Mouse (Mus musculus) CH12.LX (cell line): ENCODE data around the gene Slc25a45. TPM values are rescaled to one million over a fixed set of nuclear protein-coding genes. Genes with fewer than 3 reads are reported as not detected.

Experiments
- DNase-seq: peaks from one replicate; pipeline ENCODE4 v3.0.0-alpha.2; 2013; ENCODE audit errors: extremely low read depth
- H3K27ac ChIP-seq: 2 replicates; pipeline ENCODE4 v1.5.1; 2012; ENCODE audit warnings: low read depth, mild to moderate bottlenecking, control low read depth, moderate library complexity; ENCODE audit not compliant: insufficient read depth
- H3K27me3 ChIP-seq: replicated peaks from 2 replicates; pipeline ENCODE3; 2012; ENCODE audit warnings: inconsistent platforms
- H3K36me3 ChIP-seq, 2 experiments: replicated peaks in 1 of 2; 2 replicates each; pipeline versions ENCODE3 to v1.6.1; 2012; ENCODE audit warnings: inconsistent platforms in 1 of 2, low read length in 1 of 2, mild to moderate bottlenecking in 1 of 2, mixed read lengths in 1 of 2, moderate library complexity in 1 of 2; ENCODE audit not compliant: control insufficient read depth in 1 of 2, insufficient read depth in 1 of 2
- H3K4me1 ChIP-seq, 2 experiments: 2 replicates each; pipeline ENCODE4 v1.6.1; 2012; ENCODE audit warnings: inconsistent platforms in 1 of 2, moderate library complexity in 1 of 2; ENCODE audit not compliant: insufficient read depth in 2 of 2, control insufficient read depth in 1 of 2
- H3K4me2 ChIP-seq: 2 replicates; pipeline ENCODE4 v1.6.1; 2012; ENCODE audit warnings: low read depth, mild to moderate bottlenecking, control low read depth; ENCODE audit not compliant: poor library complexity, insufficient read depth, severe bottlenecking
- H3K4me3 ChIP-seq, 3 experiments: fragments of 150-350 bp in 1 of 3; sonication (generic) in 1 of 3; replicated peaks in 1 of 3; 2 replicates each; pipeline versions ENCODE3 to v1.5.1; 2011 to 2012; ENCODE audit warnings: low read depth in 2 of 3, low read length in 2 of 3, mild to moderate bottlenecking in 2 of 3, moderate library complexity in 2 of 3, control low read depth in 1 of 3, improper control_type of control experiment in 1 of 3, inconsistent platforms in 1 of 3, mixed read lengths in 1 of 3; ENCODE audit not compliant: poor library complexity in 1 of 3
- H3K79me2 ChIP-seq: replicated peaks from 2 replicates; pipeline ENCODE4 v1.6.1; 2012; ENCODE audit warnings: mild to moderate bottlenecking, moderate library complexity; ENCODE audit not compliant: control insufficient read depth, poor library complexity, insufficient read depth, severe bottlenecking; ENCODE audit errors: extremely low read depth
- H3K9ac ChIP-seq: 2 replicates; pipeline ENCODE4 v1.6.1; 2012; ENCODE audit warnings: low read depth, mild to moderate bottlenecking, control low read depth, moderate library complexity; ENCODE audit not compliant: insufficient read depth
- H3K9me3 ChIP-seq: replicated peaks from 2 replicates; pipeline ENCODE3; 2012; ENCODE audit warnings: low read length, inconsistent platforms, mixed read lengths
- BHLHE40 ChIP-seq: IDR thresholded peaks from 2 replicates; pipeline ENCODE4 v1.6.1; 2011; ENCODE audit warnings: mild to moderate bottlenecking, low read depth, low read length, improper control_type of control experiment
- CHD2 ChIP-seq: IDR thresholded peaks from 2 replicates; pipeline ENCODE4 v1.6.1; 2011; ENCODE audit warnings: low read length, improper control_type of control experiment
- CTCF ChIP-seq, 2 experiments: IDR thresholded peaks in 1 of 2; conservative IDR thresholded peaks in 1 of 2; 2 replicates each; pipeline ENCODE4 v1.5.1; 2011 to 2012; ENCODE audit warnings: low read depth in 2 of 2, low read length in 2 of 2, improper control_type of control experiment in 1 of 2, inconsistent platforms in 1 of 2, mild to moderate bottlenecking in 1 of 2, moderate library complexity in 1 of 2
- HCFC1 ChIP-seq: IDR thresholded peaks from 2 replicates; pipeline ENCODE4 v1.6.1; 2012; ENCODE audit warnings: low read depth, mild to moderate bottlenecking, inconsistent platforms, low read length, improper control_type of control experiment
- IRF4 ChIP-seq: IDR thresholded peaks from 2 replicates; pipeline ENCODE4 v1.6.1; 2014; ENCODE audit warnings: low read depth, mild to moderate bottlenecking, inconsistent platforms, low read length, improper control_type of control experiment
- JUN ChIP-seq: IDR thresholded peaks from 2 replicates; pipeline ENCODE4 v1.6.1; 2011; ENCODE audit warnings: low read depth, mild to moderate bottlenecking, low read length, improper control_type of control experiment, moderate library complexity; ENCODE audit not compliant: insufficient read depth
- JUND ChIP-seq: conservative IDR thresholded peaks from 2 replicates; pipeline ENCODE4 v1.6.1; 2011; ENCODE audit warnings: low read depth, low read length, improper control_type of control experiment
- MAFK ChIP-seq: IDR thresholded peaks from 2 replicates; pipeline ENCODE4 v1.6.1; 2011; ENCODE audit warnings: low read length, improper control_type of control experiment; ENCODE audit not compliant: insufficient replicate concordance
- MAZ ChIP-seq: IDR thresholded peaks from 2 replicates; pipeline ENCODE4 v1.6.1; 2012; ENCODE audit warnings: low read depth, mild to moderate bottlenecking, inconsistent platforms, low read length, improper control_type of control experiment, moderate library complexity
- MEF2A ChIP-seq: IDR thresholded peaks from 2 replicates; pipeline ENCODE4 v1.6.1; 2014; ENCODE audit warnings: low read depth, mild to moderate bottlenecking, inconsistent platforms, low read length, improper control_type of control experiment, borderline replicate concordance
- MXI1 ChIP-seq: IDR thresholded peaks from 2 replicates; pipeline ENCODE4 v1.6.1; 2011; ENCODE audit warnings: mild to moderate bottlenecking, low read depth, low read length, improper control_type of control experiment
- NELFE ChIP-seq: IDR thresholded peaks from 2 replicates; pipeline ENCODE4 v1.6.1; 2011; ENCODE audit warnings: low read depth, low read length, improper control_type of control experiment
- NRF1 ChIP-seq: IDR thresholded peaks from 2 replicates; pipeline ENCODE4 v1.6.1; 2014; ENCODE audit warnings: low read depth, mild to moderate bottlenecking, inconsistent platforms, low read length, improper control_type of control experiment, moderate library complexity
- PAX5 ChIP-seq: IDR thresholded peaks from 2 replicates; pipeline ENCODE4 v1.6.1; 2012; ENCODE audit warnings: low read length, inconsistent platforms, mixed read lengths
- RAD21 ChIP-seq: IDR thresholded peaks from 2 replicates; pipeline ENCODE4 v1.6.1; 2011; ENCODE audit warnings: low read depth, mild to moderate bottlenecking, low read length, improper control_type of control experiment, moderate library complexity
- RCOR1 ChIP-seq: conservative IDR thresholded peaks from 2 replicates; pipeline ENCODE4 v1.6.1; 2012; ENCODE audit warnings: low read depth, mild to moderate bottlenecking, inconsistent platforms, low read length, improper control_type of control experiment
- SIN3A ChIP-seq: IDR thresholded peaks from 2 replicates; pipeline ENCODE4 v1.6.1; 2012; ENCODE audit warnings: low read length, improper control_type of control experiment, inconsistent platforms
- SMC3 ChIP-seq: IDR thresholded peaks from 2 replicates; pipeline ENCODE4 v1.6.1; 2011; ENCODE audit warnings: low read depth, low read length, improper control_type of control experiment
- TBP ChIP-seq: conservative IDR thresholded peaks from 2 replicates; pipeline ENCODE4 v1.6.1; 2011; ENCODE audit warnings: low read depth, low read length, improper control_type of control experiment
- TCF12 ChIP-seq: IDR thresholded peaks from 2 replicates; pipeline ENCODE4 v1.6.1; 2014; ENCODE audit warnings: low read depth, mild to moderate bottlenecking, inconsistent platforms, low read length, improper control_type of control experiment
- UBTF ChIP-seq: IDR thresholded peaks from 2 replicates; pipeline ENCODE4 v1.6.1; 2012; ENCODE audit warnings: low read depth, mild to moderate bottlenecking, inconsistent platforms, low read length, improper control_type of control experiment, moderate library complexity
- USF1 ChIP-seq: IDR thresholded peaks from 2 replicates; pipeline ENCODE4 v1.6.1; 2014; ENCODE audit warnings: low read depth, mild to moderate bottlenecking, inconsistent platforms, low read length, improper control_type of control experiment
- USF2 ChIP-seq: conservative IDR thresholded peaks from 2 replicates; pipeline ENCODE4 v1.6.1; 2011; ENCODE audit warnings: low read depth, low read length, improper control_type of control experiment
- ZC3H11A ChIP-seq: IDR thresholded peaks from 2 replicates; pipeline ENCODE4 v1.6.1; 2012; ENCODE audit warnings: low read depth, mild to moderate bottlenecking, inconsistent platforms, low read length, improper control_type of control experiment
- ZKSCAN1 ChIP-seq: IDR thresholded peaks from 2 replicates; pipeline ENCODE4 v1.6.1; 2012; ENCODE audit warnings: low read depth, inconsistent platforms, low read length, improper control_type of control experiment, borderline replicate concordance
- ZMIZ1 ChIP-seq: IDR thresholded peaks from 2 replicates; pipeline ENCODE4 v1.6.1; 2012; ENCODE audit warnings: low read depth, mild to moderate bottlenecking, inconsistent platforms, low read length, improper control_type of control experiment
- ZNF384 ChIP-seq: IDR thresholded peaks from 2 replicates; pipeline ENCODE4 v1.6.1; 2012; ENCODE audit warnings: low read depth, low read length, improper control_type of control experiment, inconsistent platforms
- dilution Hi-C: fragments of 300-500 bp; cut with MboI; formaldehyde crosslinking; loops from 2 replicates; pipeline ENCODE4 v1.14.3; 2020; ENCODE audit warnings: low sequenced_read_pairs; ENCODE audit not compliant: extremely low pct_unique_long_range_greater_than_20kb, extremely low pct_ligation_motif_present
- in situ Hi-C: fragments of 300-500 bp; cut with MboI; formaldehyde crosslinking; loops from 3 replicates; pipeline ENCODE4 v1.14.3; 2019; ENCODE audit warnings: low sequenced_read_pairs, low pct_ligation_motif_present, low pct_unique_long_range_greater_than_20kb, mixed read lengths
- polyA plus RNA-seq: library from polyadenylated mRNA; unstranded; fragments of >175 nt; gene quantifications from 2 replicates; pipeline ENCODE4 v1.2.1, GENCODE M21; 2012; ENCODE audit warnings: low read depth; ENCODE audit not compliant: insufficient read length
- total RNA-seq, 2 experiments: library from RNA; depleted of rRNA; stranded (reverse); fragments of 300-350 nt in 1 of 2; fragments of >200 nt in 1 of 2; gene quantifications; 2 replicates each; pipeline ENCODE4 v1.2.3; 2012 to 2014

The Slc25a45 gene
- total and polyA plus RNA-seq, 3 experiments = 22.7 to 33.0 (median 23.1) TPM

GRCm38 (mm10) chr19:5846154-5846553, 31.5 kb upstream of the Slc25a45 start:
- TF ChIP-seq JUN (no peak), UBTF (0 out of 2 replicates have a peak, but pooled peaks have one; percentile 30), BHLHE40 (no peak), CTCF (conservative IDR thresholded peaks at IDR 0.05 in 1 of 2, IDR thresholded peaks at IDR 0.05 in 1 of 2; ENCODE audit: low read depth in 2 of 2, low read length in 2 of 2) (no peak), MAZ (no peak), NRF1 (no peak; the same call in 1 of the 2 replicates), HCFC1 (no peak)
- Histone ChIP-seq H3K4me2 (peak overlapping the region; percentile 59), H3K9me3 (no peaks in the 10 kb centered on the region), H3K4me1 (peaks cover 0 to 46% of the 10 kb centered on the region in 2 experiments; a peak in 2 of 4 replicates), H3K4me3 (peak overlapping the region; percentile 34 to 59 (median 35)), H3K27ac (peak overlapping the region; percentile 96), H3K27me3 (no peaks in the 10 kb centered on the region), H3K36me3 (peaks cover 9 to 19% of the 10 kb centered on the region in 2 experiments), H3K79me2 (peaks cover 43% of the 10 kb centered on the region), H3K9ac (peak overlapping the region; percentile 89)
- in situ Hi-C loops (loop anchor here (5.0 kb wide), 1 partner anchor 54 kb away; no protein-coding TSS in a partner anchor), dilution Hi-C loops (no loop called here)
- DNase-seq = no peak

- no peaks in the 10 kb centered on the region for H3K9me3 ChIP-seq
- H3K4me1 ChIP-seq = peaks cover 2 to 45% of the 10 kb centered on the region in 2 experiments; a peak in 3 of 4 replicates
- peaks cover 39% of the 10 kb centered on the region for H3K79me2 ChIP-seq
- no peaks in the 10 kb centered on the region for H3K27me3 ChIP-seq
- H3K27ac ChIP-seq = peak overlapping the region; percentile 96
- DNase-seq = peak; percentile 86
- H3K9ac ChIP-seq = peak overlapping the region; percentile 89
- in situ Hi-C loops (loop anchor here (5.0 kb wide), 1 partner anchor 54 kb away; no protein-coding TSS in a partner anchor), dilution Hi-C loops (no loop called here)
- peak overlapping the region; percentile 35 to 59 (median 49) for H3K4me3 ChIP-seq
- H3K36me3 ChIP-seq = peaks cover 14 to 25% of the 10 kb centered on the region in 2 experiments
- H3K4me2 ChIP-seq = peak overlapping the region; percentile 59
- TF ChIP-seq ZMIZ1 (peak; percentile 36), ZC3H11A (no peak), RCOR1 (no peak), TCF12 (peak; percentile 81), MAZ (peak; percentile 80), IRF4 (peak; percentile 71; the same call in 1 of the 2 replicates), CTCF (conservative IDR thresholded peaks at IDR 0.05 in 1 of 2, IDR thresholded peaks at IDR 0.05 in 1 of 2; ENCODE audit: low read depth in 2 of 2, low read length in 2 of 2) (no peak), SIN3A (peak; percentile 72; the same call in 1 of the 2 replicates), RAD21 (no peak), MAFK (no peak; the same call in 1 of the 2 replicates), HCFC1 (peak; percentile 29), BHLHE40 (peak; percentile 98), USF2 (peak; percentile 41), JUN (no peak), UBTF (0 out of 2 replicates have a peak, but pooled peaks have one; percentile 22), JUND (no peak), PAX5 (no peak), MEF2A (0 out of 2 replicates have a peak, but pooled peaks have one; percentile 49), ZNF384 (no peak), CHD2 (0 out of 2 replicates have a peak, but pooled peaks have one; percentile 48), SMC3 (no peak), MXI1 (peak; percentile 71; the same call in 1 of the 2 replicates), USF1 (peak; percentile 74), ZKSCAN1 (no peak), TBP (peak; percentile 53; the same call in 1 of the 2 replicates), NRF1 (no peak), NELFE (no peak; the same call in 1 of the 2 replicates)
Observed at GRCm38 (mm10) chr19:5846557-5847305, 30.9 kb upstream of the Slc25a45 start.
